Mouse (Mus musculus): Measurements from ENCODE around the gene Spint5. TPM values are rescaled to one million over a fixed set of nuclear protein-coding genes. Genes with fewer than 3 reads are reported as not detected.

The Spint5 gene
- total RNA-seq, 2 experiments from 2014 or later, result not detected

DNA sequence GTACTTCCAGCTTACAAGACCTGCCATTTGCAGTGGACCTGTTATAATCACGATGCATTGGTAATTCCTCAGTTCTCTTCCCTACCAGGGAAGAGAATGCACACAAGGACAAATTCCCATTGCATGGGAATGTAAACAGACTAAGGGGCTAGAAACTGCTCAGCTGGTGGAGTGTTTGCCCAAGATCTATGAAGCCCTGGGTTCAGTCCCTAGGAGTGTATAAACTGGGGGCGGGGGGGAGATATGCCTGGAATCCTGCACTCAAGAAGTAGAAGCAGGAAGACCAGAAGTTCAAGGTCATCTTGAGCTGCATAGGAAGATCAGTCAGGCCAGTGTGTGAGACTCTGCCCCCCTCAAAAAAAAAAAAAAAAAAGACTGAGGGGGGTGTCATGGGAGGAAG is 18.2 kb downstream of the Spint5 start:
- DNase-seq (ENCODE audit: low spot score), result no peak
- intact Hi-C loops (cut with DNase I), result no loop called here

- intact Hi-C loops (cut with DNase I), result no loop called here
- no peak for DNase-seq (ENCODE audit: low spot score)
These were observed 19.7 kb downstream of the Spint5 start for GRCm38 (mm10) chr2:164734839-164735238.

GRCm38 (mm10) chr2:164735446-164735845 is 20.3 kb downstream of the Spint5 start:
- DNase-seq (ENCODE audit: low spot score), result no peak
- intact Hi-C loops (cut with DNase I), result no loop called here

GRCm38 (mm10) chr2:164737377-164738090 is 22.4 kb downstream of the Spint5 start:
- DNase-seq (ENCODE audit: low spot score), result no peak

DNA sequence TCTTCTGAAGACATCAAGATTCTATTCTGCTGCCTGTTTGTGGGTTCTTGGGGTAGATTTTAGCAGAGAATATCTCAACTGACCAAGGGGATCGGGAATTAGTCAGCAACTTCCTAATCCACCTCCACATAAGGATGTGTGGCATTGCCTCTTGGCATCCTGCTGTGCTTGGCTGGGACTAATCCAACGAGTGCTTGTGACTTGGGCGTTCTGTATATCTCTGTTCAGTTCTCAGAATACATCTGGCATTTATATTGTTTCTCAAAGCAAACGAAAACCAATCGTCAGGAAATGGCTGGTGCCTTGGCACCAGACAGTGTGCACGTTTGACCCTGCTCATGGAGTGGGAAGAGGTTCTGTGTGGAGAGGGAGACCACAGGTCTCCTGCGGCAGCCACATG is 24.8 kb downstream of the Spint5 start:
- intact Hi-C loops (cut with DNase I), result no loop called here
- no peak for DNase-seq (ENCODE audit: low spot score)

More at GRCm38 (mm10) chr2:164737377-164738090, 22.4 kb downstream of the Spint5 start:
- intact Hi-C loops (cut with DNase I), result no loop called here

DNA sequence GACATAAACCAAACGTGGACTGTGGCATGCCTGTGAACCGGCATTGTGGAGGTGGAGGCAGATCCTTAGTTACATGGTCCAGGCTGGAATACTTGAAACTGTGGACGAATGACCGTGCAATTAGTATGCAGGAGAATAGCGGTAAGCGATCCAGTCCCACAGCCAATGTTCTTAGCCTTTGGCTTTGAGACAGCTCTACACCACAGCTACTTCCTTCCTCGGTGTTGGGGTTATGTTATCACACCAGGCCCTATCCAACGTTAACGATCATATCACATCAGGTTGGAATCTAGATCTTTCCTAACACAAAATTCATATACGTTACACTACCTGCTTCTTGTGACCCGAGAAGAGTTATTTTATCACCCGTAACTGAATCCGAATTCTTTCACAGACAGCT is 29.9 kb downstream of the Spint5 start:
- no peak for DNase-seq (ENCODE audit: low spot score)
- intact Hi-C loops (cut with DNase I), result no loop called here

- intact Hi-C loops (cut with DNase I), result no loop called here
- DNase-seq (ENCODE audit: low spot score), result peak; percentile 86
These were observed 30.9 kb downstream of the Spint5 start, which contains the start of the genes Wfdc3 and Dnttip1 for GRCm38 (mm10) chr2:164745843-164746479. Gene Wfdc3, minus strand, starts transcription at chr2:164745931. Gene Dnttip1, plus strand, starts transcription at chr2:164745983.

- intact Hi-C loops (cut with DNase I), result no loop called here
- DNase-seq (ENCODE audit: low spot score), result no peak
These were observed 31.6 kb downstream of the Spint5 start for GRCm38 (mm10) chr2:164746693-164747092.

GRCm38 (mm10) chr2:164748191-164748590 is 33.1 kb downstream of the Spint5 start:
- intact Hi-C loops (cut with DNase I), result no loop called here
- DNase-seq (ENCODE audit: low spot score), result no peak

DNA sequence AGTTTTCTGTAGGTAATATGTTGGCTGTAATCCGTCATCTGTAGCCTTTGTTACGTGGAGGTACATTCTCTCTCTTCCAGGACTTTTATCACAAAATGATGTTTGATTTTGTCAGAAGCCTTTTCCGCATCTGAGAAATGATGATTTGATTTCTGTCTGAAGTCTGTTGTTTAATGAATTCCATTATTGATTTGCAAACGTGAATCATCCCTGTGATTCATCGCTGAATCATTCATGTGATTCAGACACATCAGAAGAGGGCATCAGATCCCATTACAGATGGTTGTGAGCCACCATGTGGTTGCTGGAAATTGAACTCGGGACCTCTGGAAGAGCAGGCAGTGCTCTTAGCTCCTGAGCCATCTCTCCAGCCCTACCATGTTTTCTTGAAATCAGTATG is 33.9 kb downstream of the Spint5 start:
- intact Hi-C loops (cut with DNase I), result no loop called here

GRCm38 (mm10) chr2:164752454-164752853 is 37.3 kb downstream of the Spint5 start:
- DNase-seq (ENCODE audit: low spot score), result no peak
- intact Hi-C loops (cut with DNase I), result no loop called here

More for the DNA sequence above, 33.9 kb downstream of the Spint5 start:
- DNase-seq (ENCODE audit: low spot score), result no peak

- intact Hi-C loops (cut with DNase I), result no loop called here
These were observed 39.0 kb downstream of the Spint5 start for GRCm38 (mm10) chr2:164754105-164754504.

GRCm38 (mm10) chr2:164754800-164755199 is 39.7 kb downstream of the Spint5 start:
- intact Hi-C loops (cut with DNase I), result no loop called here
- no peak for DNase-seq (ENCODE audit: low spot score)

More at GRCm38 (mm10) chr2:164754105-164754504, 39.0 kb downstream of the Spint5 start:
- DNase-seq (ENCODE audit: low spot score), result no peak

GRCm38 (mm10) chr2:164757841-164758240 is 42.7 kb downstream of the Spint5 start:
- intact Hi-C loops (cut with DNase I), result no loop called here
- DNase-seq (ENCODE audit: low spot score), result no peak

GRCm38 (mm10) chr2:164758692-164759091 is 43.6 kb downstream of the Spint5 start:
- no peak for DNase-seq (ENCODE audit: low spot score)
- intact Hi-C loops (cut with DNase I), result no loop called here

DNA sequence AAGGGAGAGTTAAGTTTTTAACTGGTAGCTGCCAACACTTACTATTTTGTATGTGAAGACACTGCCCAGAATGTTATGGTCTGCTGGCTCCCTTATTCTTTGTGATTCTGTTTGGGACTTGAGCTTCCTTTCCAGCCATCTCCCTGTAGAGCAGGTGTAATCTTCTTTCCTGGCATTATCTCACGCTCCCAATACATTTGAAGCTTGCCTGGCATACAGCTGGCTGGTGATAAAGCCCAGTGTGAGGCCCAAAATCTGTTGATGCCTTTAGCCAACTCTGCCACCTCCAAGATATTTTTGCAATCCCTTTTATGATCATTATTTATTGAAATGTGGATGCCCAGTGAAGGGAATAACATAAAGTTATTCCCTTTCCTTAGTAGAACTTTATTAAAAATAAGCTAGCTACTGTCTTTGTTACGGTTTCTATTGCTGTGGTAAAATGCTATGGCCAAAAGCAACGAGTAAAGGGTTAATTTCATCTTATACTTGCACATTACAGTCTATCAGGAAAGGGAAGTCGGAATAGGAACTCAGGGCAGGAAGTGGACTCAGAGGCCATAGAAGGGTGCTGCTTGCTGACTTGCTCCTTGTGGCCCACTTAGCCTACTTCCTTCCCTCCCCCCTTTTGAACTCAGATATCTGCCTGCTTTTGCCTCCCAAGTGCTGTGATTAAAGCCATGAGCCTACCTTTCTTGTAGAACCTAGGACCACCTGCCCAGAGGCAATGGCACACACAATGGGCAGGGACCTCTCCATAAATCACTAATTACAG is 45.1 kb downstream of the Spint5 start:
- DNase-seq (ENCODE audit: low spot score), result no peak
- intact Hi-C loops (cut with DNase I), result no loop called here

DNA sequence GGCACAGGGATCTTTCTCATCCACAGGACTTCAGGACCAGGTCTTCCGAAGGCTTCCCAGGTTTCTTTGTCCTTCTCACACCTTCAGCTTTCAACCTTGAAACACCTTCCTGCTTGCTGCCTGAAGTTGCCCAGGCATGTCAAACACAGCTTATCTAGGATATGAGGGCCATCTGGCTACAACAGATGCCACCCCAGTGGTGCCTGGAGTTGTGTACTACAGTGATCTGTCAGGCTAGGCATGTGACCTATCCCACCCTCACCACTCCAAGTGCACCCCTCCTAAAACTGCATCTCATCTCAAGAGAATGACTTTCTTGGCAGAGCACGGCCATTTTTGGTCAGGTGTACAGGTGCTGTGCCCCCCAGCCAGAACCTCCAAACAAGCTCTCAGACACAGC is 46.4 kb downstream of the Spint5 start:
- intact Hi-C loops (cut with DNase I), result no loop called here
- no peak for DNase-seq (ENCODE audit: low spot score)

DNA sequence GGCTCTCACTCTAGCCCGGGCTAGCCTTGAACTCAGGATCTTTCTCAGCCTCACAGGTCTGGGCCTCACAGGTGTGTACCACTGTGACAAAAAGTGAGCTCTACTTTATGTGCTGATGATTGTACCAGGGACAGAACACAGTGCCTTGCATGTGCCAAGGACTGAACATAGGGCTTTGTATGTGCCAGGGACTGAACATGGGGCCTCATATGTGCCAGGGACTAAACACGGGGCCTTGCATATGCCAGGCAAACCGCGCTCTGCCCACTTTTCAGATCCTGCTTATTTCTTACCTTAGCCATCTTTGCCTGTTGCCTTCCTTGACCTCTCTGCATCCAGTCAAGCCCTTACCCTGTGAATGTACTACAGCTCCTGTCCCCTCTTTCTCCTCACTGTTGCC is 46.9 kb downstream of the Spint5 start:
- intact Hi-C loops (cut with DNase I), result no loop called here
- no peak for DNase-seq (ENCODE audit: low spot score)

- intact Hi-C loops (cut with DNase I), result no loop called here
- no peak for DNase-seq (ENCODE audit: low spot score)
These were observed 47.5 kb downstream of the Spint5 start for GRCm38 (mm10) chr2:164762593-164762992.

DNA sequence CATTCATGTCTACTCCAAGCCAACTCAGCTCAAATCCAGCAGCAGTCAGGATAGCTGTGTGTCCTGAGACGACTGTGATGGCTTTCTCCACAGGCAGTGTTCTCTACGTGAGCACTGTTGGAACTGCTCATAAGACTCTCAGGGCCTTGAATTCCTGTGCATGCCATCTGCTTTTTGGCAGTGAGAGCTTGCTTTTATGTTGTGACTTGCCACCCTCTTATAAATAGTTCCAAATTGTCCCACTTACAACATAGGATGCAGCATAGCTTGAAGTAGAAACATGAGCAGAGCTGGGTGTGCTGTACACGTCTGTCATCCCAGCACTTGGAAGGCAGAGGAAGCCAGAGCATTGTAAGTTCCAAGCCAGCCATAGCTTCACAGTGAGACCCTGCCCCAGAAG is 50.7 kb downstream of the Spint5 start:
- intact Hi-C loops (cut with DNase I), result no loop called here
- DNase-seq (ENCODE audit: low spot score), result no peak
